Mouse (Mus musculus) testis, adult 2 months (tissue): Measurements from ENCODE around the gene Armh2. TPM values are rescaled to one million over a fixed set of nuclear protein-coding genes. Genes with fewer than 3 reads are reported as not detected.

Source experiments
- H3K27ac ChIP-seq: fragments of 200-500 bp; 2 replicates; pipeline ENCODE4 v1.5.1; 2012; ENCODE audit warnings: low read depth, low read length; ENCODE audit not compliant: control insufficient read depth, insufficient read depth
- H3K27me3 ChIP-seq: fragments of 200-500 bp; 2 replicates; pipeline ENCODE4 v1.6.1; 2012; ENCODE audit warnings: mild to moderate bottlenecking, low read length, moderate library complexity; ENCODE audit not compliant: control insufficient read depth, insufficient read depth
- H3K36me3 ChIP-seq: fragments of 200-500 bp; 2 replicates; pipeline ENCODE4 v1.6.1; 2012; ENCODE audit warnings: mild to moderate bottlenecking, low read length; ENCODE audit not compliant: control insufficient read depth, insufficient read depth
- H3K4me1 ChIP-seq: fragments of 200-500 bp; 2 replicates; pipeline ENCODE4 v1.6.1; 2012; ENCODE audit warnings: low read length; ENCODE audit not compliant: control insufficient read depth, insufficient read depth
- H3K4me3 ChIP-seq: fragments of 200-500 bp; 2 replicates; pipeline ENCODE4 v1.5.1; 2012; ENCODE audit warnings: low read depth, mild to moderate bottlenecking, low read length, moderate library complexity, mixed read lengths; ENCODE audit not compliant: control insufficient read depth
- CTCF ChIP-seq: fragments of 200-500 bp; IDR thresholded peaks from 2 replicates; pipeline ENCODE4 v1.5.1; 2012; ENCODE audit warnings: low read depth, mild to moderate bottlenecking, inconsistent platforms, low read length, moderate library complexity; ENCODE audit not compliant: control insufficient read depth, insufficient read depth, insufficient replicate concordance
- POLR2A ChIP-seq: fragments of 200-500 bp; IDR thresholded peaks from 2 replicates; pipeline ENCODE4 v1.6.1; 2012; ENCODE audit warnings: low read depth, mild to moderate bottlenecking, inconsistent platforms, low read length, moderate library complexity; ENCODE audit not compliant: control insufficient read depth
- polyA plus RNA-seq: library from polyadenylated mRNA; depleted of rRNA; stranded (reverse); fragments of >200 nt; gene quantifications from 2 replicates; pipeline ENCODE4 v1.2.3, GENCODE M21; 2012

Gene Armh2
- polyA plus RNA-seq, 1 experiment, result 82.7 TPM

- TF ChIP-seq POLR2A, result no peak
- peak; percentile 96 for TF ChIP-seq CTCF
These were observed 27.5 kb upstream of the Armh2 start for GRCm38 (mm10) chr13:24713434-24714000.

GRCm38 (mm10) chr13:24714360-24714885 lies 26.6 kb upstream of the Armh2 start:
- H3K4me1 ChIP-seq, result peaks cover 15% of the 10 kb centered on the region
- TF ChIP-seq CTCF, result no peak
- no peak for TF ChIP-seq POLR2A
- H3K36me3 ChIP-seq, result no peaks in the 10 kb centered on the region
- H3K27ac ChIP-seq, result peak overlapping the region; percentile 65
- H3K4me3 ChIP-seq, result no peak overlapping the region
- H3K27me3 ChIP-seq, result no peaks in the 10 kb centered on the region

More at GRCm38 (mm10) chr13:24713434-24714000, 27.5 kb upstream of the Armh2 start:
- Histone ChIP-seq H3K36me3 (no peaks in the 10 kb centered on the region), H3K4me1 (peaks cover 15% of the 10 kb centered on the region), H3K27me3 (no peaks in the 10 kb centered on the region), H3K27ac (peak overlapping the region; percentile 65; the same call in 1 of the 2 replicates), H3K4me3 (peak overlapping the region; percentile 22)

- TF ChIP-seq CTCF, result no peak
- no peak for TF ChIP-seq POLR2A
These were observed 25.4 kb upstream of the Armh2 start for GRCm38 (mm10) chr13:24715601-24716000.

GRCm38 (mm10) chr13:24716441-24716840 lies 24.6 kb upstream of the Armh2 start:
- H3K4me1 ChIP-seq, result peaks cover 15% of the 10 kb centered on the region
- no peaks in the 10 kb centered on the region for H3K27me3 ChIP-seq
- H3K27ac ChIP-seq, result no peak overlapping the region
- no peaks in the 10 kb centered on the region for H3K36me3 ChIP-seq
- no peak overlapping the region for H3K4me3 ChIP-seq
- TF ChIP-seq CTCF (no peak), POLR2A (no peak)

More at GRCm38 (mm10) chr13:24715601-24716000, 25.4 kb upstream of the Armh2 start:
- Histone ChIP-seq H3K36me3 (no peaks in the 10 kb centered on the region), H3K4me3 (no peak overlapping the region), H3K4me1 (peaks cover 15% of the 10 kb centered on the region), H3K27ac (peak overlapping the region; percentile 17; the same call in 1 of the 2 replicates), H3K27me3 (no peaks in the 10 kb centered on the region)

- H3K4me3 ChIP-seq, result no peak overlapping the region
- no peaks in the 10 kb centered on the region for H3K27me3 ChIP-seq
- no peak for TF ChIP-seq CTCF
- TF ChIP-seq POLR2A, result no peak
- H3K27ac ChIP-seq, result no peak overlapping the region
- no peaks in the 10 kb centered on the region for H3K36me3 ChIP-seq
- H3K4me1 ChIP-seq, result peaks cover 15% of the 10 kb centered on the region
These were observed 23.4 kb upstream of the Armh2 start for GRCm38 (mm10) chr13:24717677-24718076.

GRCm38 (mm10) chr13:24721502-24721901 lies 19.5 kb upstream of the Armh2 start:
- Histone ChIP-seq H3K36me3 (no peaks in the 10 kb centered on the region), H3K4me3 (peak overlapping the region; percentile 0; the same call in 1 of the 2 replicates), H3K27ac (no peak overlapping the region), H3K27me3 (no peaks in the 10 kb centered on the region), H3K4me1 (no peaks in the 10 kb centered on the region)
- TF ChIP-seq POLR2A, result no peak
- no peak for TF ChIP-seq CTCF

GRCm38 (mm10) chr13:24723699-24724394 lies 17.2 kb upstream of the Armh2 start:
- Histone ChIP-seq H3K27ac (no peak overlapping the region), H3K27me3 (no peaks in the 10 kb centered on the region), H3K36me3 (no peaks in the 10 kb centered on the region), H3K4me3 (no peak overlapping the region), H3K4me1 (no peaks in the 10 kb centered on the region)
- TF ChIP-seq POLR2A, result no peak
- TF ChIP-seq CTCF, result no peak
